Comparison of ENCODE assay signal across 8 mouse cellular contexts in genomic region chr16:3895173-3895792, GRCm38 (mm10). TPM values are rescaled to one million over a fixed set of nuclear protein-coding genes. Genes with fewer than 3 reads are reported as not detected.
DNase-seq lines count a peak whose midpoint lies in the region; ATAC-seq lines count a peak whose summit lies in the region.

No protein-coding gene starts in this region.

- H3K4me2 ChIP-seq in hindbrain, embryonic 14.5 days (replicated peaks) = no peak overlapping the region
- H3K4me2 ChIP-seq in hindbrain, embryonic 16.5 days (ENCODE audit: low read length) = no peak overlapping the region
- H3K4me2 ChIP-seq in embryonic facial prominence, embryonic 15.5 days (replicated peaks) = no peak overlapping the region

- peaks cover 50% of the 10 kb centered on the region for H3K36me3 ChIP-seq in hindbrain, embryonic 14.5 days (replicated peaks; ENCODE audit: control insufficient read depth, insufficient read depth)
- peaks cover 20% of the 10 kb centered on the region for H3K36me3 ChIP-seq in hindbrain, embryonic 16.5 days (ENCODE audit: control insufficient read depth, insufficient read depth, low read length)
- peaks cover 40% of the 10 kb centered on the region for H3K36me3 ChIP-seq in embryonic facial prominence, embryonic 15.5 days

- H3K4me3 ChIP-seq in hindbrain, embryonic 14.5 days (replicated peaks; ENCODE audit: low read length) = no peak overlapping the region
- no peak overlapping the region for H3K4me3 ChIP-seq in hindbrain, embryonic 16.5 days (ENCODE audit: low read length)
- H3K4me3 ChIP-seq in embryonic facial prominence, embryonic 15.5 days (replicated peaks) = no peak overlapping the region

- H3K4me1 ChIP-seq in hindbrain, embryonic 14.5 days (replicated peaks; ENCODE audit: control insufficient read depth, insufficient read depth, low read length) = no peaks in the 10 kb centered on the region
- H3K4me1 ChIP-seq in hindbrain, embryonic 16.5 days (ENCODE audit: control insufficient read depth, insufficient read depth, low read depth, low read length) = no peaks in the 10 kb centered on the region
- no peaks in the 10 kb centered on the region for H3K4me1 ChIP-seq in embryonic facial prominence, embryonic 15.5 days

- DNase-seq in hindbrain, embryonic 14.5 days (ENCODE audit: low spot score) = no peak
- peak; percentile 43 for DNase-seq in kidney, adult 9 months
- peak; percentile 73 to 79 for DNase-seq in lung, postnatal 4 days
- peak; percentile 47 for DNase-seq in thymus, postnatal 25 days
- no peak for DNase-seq in ovary, adult 18-20 months (ENCODE audit: low spot score)
- no peak for DNase-seq in embryo, embryonic 10.5 days (ENCODE audit: low spot score)

- H3K9ac ChIP-seq in hindbrain, embryonic 14.5 days = no peak overlapping the region
- H3K9ac ChIP-seq in hindbrain, embryonic 16.5 days (ENCODE audit: low read depth, low read length) = no peak overlapping the region
- no peak overlapping the region for H3K9ac ChIP-seq in embryonic facial prominence, embryonic 15.5 days

- no peaks in the 10 kb centered on the region for H3K27me3 ChIP-seq in hindbrain, embryonic 14.5 days (ENCODE audit: control insufficient read depth, insufficient read depth, low read length)
- no peaks in the 10 kb centered on the region for H3K27me3 ChIP-seq in hindbrain, embryonic 16.5 days (replicated peaks; ENCODE audit: control insufficient read depth, insufficient read depth, low read length)
- H3K27me3 ChIP-seq in embryonic facial prominence, embryonic 15.5 days = no peaks in the 10 kb centered on the region

- no peak for ATAC-seq in hindbrain, embryonic 14.5 days (ENCODE audit: low FRiP score)
- no peak for ATAC-seq in hindbrain, embryonic 16.5 days
- no peak for ATAC-seq in embryonic facial prominence, embryonic 15.5 days (ENCODE audit: insufficient number of reproducible peaks, low FRiP score, low TSS enrichment, low read depth)

- peak overlapping the region; percentile 38; the same call in 1 of the 2 replicates for H3K27ac ChIP-seq in hindbrain, embryonic 14.5 days
- H3K27ac ChIP-seq in hindbrain, embryonic 16.5 days (ENCODE audit: low read depth, low read length) = no peak overlapping the region
- 0 out of 2 replicates have a peak overlapping the region, but pooled peaks have one; percentile 55 for H3K27ac ChIP-seq in embryonic facial prominence, embryonic 15.5 days (replicated peaks)

- 82% methylated on average over 9 of the region's 9 CpGs for WGBS in hindbrain, embryonic 14.5 days
- 87% methylated on average over 9 of the region's 9 CpGs for WGBS in hindbrain, embryonic 16.5 days
- whole genome bisulfite sequencing in embryonic facial prominence, embryonic 15.5 days = 50% methylated on average over 9 of the region's 9 CpGs

- no peaks in the 10 kb centered on the region for H3K9me3 ChIP-seq in hindbrain, embryonic 14.5 days (ENCODE audit: control insufficient read depth, low read length)
- no peaks in the 10 kb centered on the region for H3K9me3 ChIP-seq in hindbrain, embryonic 16.5 days (ENCODE audit: control insufficient read depth, low read length)
- H3K9me3 ChIP-seq in embryonic facial prominence, embryonic 15.5 days (replicated peaks) = no peaks in the 10 kb centered on the region

RNA-seq across cellular contexts. Expression of gene Gm20695, which starts 10.8 kb away (rescaled TPM):
- polyA plus RNA-seq in hindbrain, embryonic 14.5 days (2014; fragmentation: Nextera tagmentation; extraction: Ambion mirVana) = 2.8 and 5.2 TPM in 2 replicates
- 0.51 and 1.5 TPM in 2 replicates for polyA plus RNA-seq in hindbrain, embryonic 16.5 days (2015; fragmentation: Nextera tagmentation; extraction: Ambion mirVana)
- 1.3 and 1.9 TPM in 2 replicates for polyA plus RNA-seq in embryonic facial prominence, embryonic 15.5 days (2015; fragmentation: Nextera tagmentation; extraction: Ambion mirVana)

RNA-seq across cellular contexts. Expression of gene Zfp597, which starts 10.9 kb away (rescaled TPM):
- 19.5 and 21.2 TPM in 2 replicates for polyA plus RNA-seq in hindbrain, embryonic 14.5 days (2014; fragmentation: Nextera tagmentation; extraction: Ambion mirVana)
- 12.7 and 15.6 TPM in 2 replicates for polyA plus RNA-seq in hindbrain, embryonic 16.5 days (2015; fragmentation: Nextera tagmentation; extraction: Ambion mirVana)
- polyA plus RNA-seq in embryonic facial prominence, embryonic 15.5 days (2015; fragmentation: Nextera tagmentation; extraction: Ambion mirVana) = 5.7 and 7.2 TPM in 2 replicates

RNA-seq across cellular contexts. Expression of gene 1700037C18Rik, which starts 13.2 kb away (rescaled TPM):
- 11.2 and 11.4 TPM in 2 replicates for polyA plus RNA-seq in hindbrain, embryonic 14.5 days (2014; fragmentation: Nextera tagmentation; extraction: Ambion mirVana)
- 15.7 and 16.2 TPM in 2 replicates for polyA plus RNA-seq in hindbrain, embryonic 16.5 days (2015; fragmentation: Nextera tagmentation; extraction: Ambion mirVana)
- 10.9 and 13.2 TPM in 2 replicates for polyA plus RNA-seq in embryonic facial prominence, embryonic 15.5 days (2015; fragmentation: Nextera tagmentation; extraction: Ambion mirVana)

RNA-seq across cellular contexts. Expression of gene Cluap1, which starts 13.3 kb away (rescaled TPM):
- polyA plus RNA-seq in hindbrain, embryonic 14.5 days (2014; fragmentation: Nextera tagmentation; extraction: Ambion mirVana) = 37.4 and 40.8 TPM in 2 replicates
- 37.0 and 42.3 TPM in 2 replicates for polyA plus RNA-seq in hindbrain, embryonic 16.5 days (2015; fragmentation: Nextera tagmentation; extraction: Ambion mirVana)
- polyA plus RNA-seq in embryonic facial prominence, embryonic 15.5 days (2015; fragmentation: Nextera tagmentation; extraction: Ambion mirVana) = 36.2 and 37.8 TPM in 2 replicates

RNA-seq across cellular contexts. Expression of gene Naa60, which starts 23.1 kb away (rescaled TPM):
- polyA plus RNA-seq in hindbrain, embryonic 14.5 days (2014; fragmentation: Nextera tagmentation; extraction: Ambion mirVana) = 97.0 and 104 TPM in 2 replicates
- 105 and 107 TPM in 2 replicates for polyA plus RNA-seq in hindbrain, embryonic 16.5 days (2015; fragmentation: Nextera tagmentation; extraction: Ambion mirVana)
- 56.8 and 59.6 TPM in 2 replicates for polyA plus RNA-seq in embryonic facial prominence, embryonic 15.5 days (2015; fragmentation: Nextera tagmentation; extraction: Ambion mirVana)

Comparison
In these comparisons a context has a peak if more than half of its experiments do, and no peak if none do; other contexts are left out.
1. DNase-seq: peak in kidney, adult 9 months (single experiment), lung, postnatal 4 days (2 of 2) and thymus, postnatal 25 days (single experiment); none in hindbrain, embryonic 14.5 days (single experiment), ovary, adult 18-20 months (single experiment) and embryo, embryonic 10.5 days (single experiment).